Mouse (Mus musculus) adrenal gland, adult 2 months (tissue): ENCODE measurements around the gene 1700025G04Rik. TPM values are rescaled to one million over a fixed set of nuclear protein-coding genes. Genes with fewer than 3 reads are reported as not detected.
A peak's percentile ranks its signal among the peaks of the same experiment; 100 is the strongest.

Experiments
- DNase-seq: peaks from one replicate; pipeline ENCODE4 v3.0.0; 2021
- long read RNA-seq: library from polyadenylated mRNA; stranded (forward); transcript quantifications from one replicate; pipeline ENCODE4 v2.0.0, GENCODE M21; 2021
- polyA plus RNA-seq: library from polyadenylated mRNA; depleted of rRNA; stranded (reverse); fragments of >200 nt; gene quantifications from 2 replicates; pipeline ENCODE4 v1.2.3, GENCODE M21; 2012; rRNA removed
- total RNA-seq, 2 experiments: library from RNA; stranded (reverse); gene quantifications; 2 replicates each; pipeline ENCODE4 v1.2.3; 2021

Gene 1700025G04Rik
- total RNA-seq (10 to 100 TPM; 53.7 to 66.1 TPM), polyA plus RNA-seq (2.6 and 3.0 TPM in 2 replicates)
- long read RNA-seq, full-length matches to known transcripts: 20 of 28 reads
- long read RNA-seq, partial matches to known transcripts: 0 of 28 reads
- long read RNA-seq, other reads (novel, unspliced or antisense): 8 of 28 reads

DNA sequence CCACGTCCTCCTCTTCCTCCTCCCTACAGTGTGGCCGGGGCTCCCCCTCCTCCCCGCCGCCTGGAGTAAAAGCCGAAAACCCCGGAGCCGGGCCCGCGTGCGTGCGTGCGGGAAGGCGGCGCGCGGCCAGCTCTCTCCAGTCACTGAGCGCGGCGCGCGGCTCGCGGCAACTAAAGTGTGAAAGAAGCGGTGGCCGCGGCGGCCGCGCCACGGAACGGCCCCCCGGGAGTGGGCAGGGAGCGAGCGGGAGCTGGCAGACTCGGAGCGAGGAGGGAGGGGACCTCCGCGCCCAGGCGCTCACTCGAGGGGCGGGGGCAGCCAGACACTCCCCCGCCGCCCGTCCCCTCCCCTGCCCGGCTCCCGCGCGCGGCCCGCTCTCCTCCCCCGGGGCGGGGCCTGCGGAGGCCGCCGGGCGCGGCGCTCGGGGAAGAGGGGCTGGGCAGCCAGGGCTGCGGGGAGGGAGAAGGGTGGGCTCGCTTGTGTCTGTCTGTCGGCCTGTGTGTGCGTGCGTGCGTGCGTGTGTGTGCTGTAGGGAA is at the start of gene 1700025G04Rik:
Gene 1700025G04Rik (minus strand): TSS at position 108 of the 536 bp plus-strand sequence.
- peak; percentile 94 for DNase-seq

- DNase-seq: peak; percentile 40
These were observed 49.6 kb upstream of the 1700025G04Rik start for GRCm38 (mm10) chr1:152139496-152139895.

DNA sequence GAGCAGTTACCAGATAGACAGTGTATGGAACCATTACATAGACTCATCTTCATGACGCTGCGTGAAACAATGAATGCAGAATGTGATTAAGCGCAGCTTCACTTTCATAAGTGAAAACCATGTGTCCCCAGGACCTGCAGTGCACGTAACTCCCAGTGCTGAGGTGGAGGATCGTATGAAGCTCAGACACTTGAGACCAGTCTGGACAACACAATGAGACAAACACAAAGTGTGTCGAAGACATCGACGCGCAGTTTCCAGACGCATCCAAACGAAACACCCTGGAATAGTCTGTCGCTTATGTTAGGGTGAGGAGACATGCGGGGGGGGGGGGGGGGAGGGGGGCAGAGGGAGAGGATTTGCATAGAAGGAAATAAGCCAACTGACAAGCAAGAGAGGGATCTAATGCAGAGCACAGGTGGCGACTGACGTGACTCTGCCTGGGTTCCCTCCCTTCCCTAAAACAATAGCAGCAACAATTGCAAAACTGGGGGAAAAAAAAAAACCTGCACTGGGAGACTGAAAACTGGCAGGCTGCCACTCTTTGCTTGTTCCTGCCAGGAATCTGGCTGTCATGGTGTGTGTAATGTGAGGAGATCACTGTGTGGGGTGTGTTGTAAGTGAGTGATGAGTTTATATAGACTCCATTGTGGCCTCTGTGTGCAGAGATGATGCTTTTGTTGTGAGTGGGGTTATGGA is 40.3 kb upstream of the 1700025G04Rik start:
- peak; percentile 64 for DNase-seq

- no peak for DNase-seq
These were observed 35.5 kb upstream of the 1700025G04Rik start for GRCm38 (mm10) chr1:152125451-152125850.

DNA sequence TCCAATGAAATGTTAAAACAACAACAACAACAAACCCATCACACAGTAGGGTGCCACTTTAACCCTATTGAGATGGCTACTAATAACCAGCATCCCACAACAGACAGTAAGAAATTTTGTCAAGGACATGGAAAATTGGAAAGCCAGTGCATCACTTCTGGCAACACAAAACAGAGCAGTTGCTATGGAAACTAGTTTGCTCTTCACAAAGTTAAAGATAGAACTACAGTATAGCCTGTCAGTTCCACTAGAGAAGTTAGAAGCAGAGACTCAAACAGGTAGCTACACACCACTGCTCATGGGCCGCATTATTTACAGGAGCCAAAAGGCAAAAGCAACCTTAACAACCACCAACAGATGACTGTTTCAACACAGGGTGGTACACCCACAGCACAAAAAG is 20.2 kb upstream of the 1700025G04Rik start:
- DNase-seq: no peak

- peak; percentile 23 for DNase-seq
These were observed 16.2 kb upstream of the 1700025G04Rik start for GRCm38 (mm10) chr1:152106136-152106535.

DNA sequence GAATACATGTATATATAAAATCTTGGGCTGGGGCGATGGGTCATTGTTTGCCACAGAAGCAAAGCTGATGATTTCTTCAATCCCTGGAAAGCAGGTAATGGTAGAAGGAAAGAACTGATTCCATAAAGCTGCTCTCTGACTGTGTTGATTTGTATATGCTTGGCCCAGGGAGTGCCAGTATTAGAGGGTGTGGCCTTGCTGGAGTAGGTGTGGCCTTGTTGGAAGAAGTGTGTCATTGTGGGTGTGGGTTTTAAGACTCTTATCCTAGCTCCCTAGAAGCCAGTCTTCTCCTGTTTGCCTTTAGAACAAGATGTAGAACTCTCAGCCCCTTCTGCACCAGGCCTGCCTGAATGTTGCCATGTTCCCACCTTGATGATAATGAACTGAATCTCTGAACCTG is 15.3 kb upstream of the 1700025G04Rik start:
- no peak for DNase-seq

GRCm38 (mm10) chr1:152101746-152102145 is 11.8 kb upstream of the 1700025G04Rik start:
- no peak for DNase-seq

DNA sequence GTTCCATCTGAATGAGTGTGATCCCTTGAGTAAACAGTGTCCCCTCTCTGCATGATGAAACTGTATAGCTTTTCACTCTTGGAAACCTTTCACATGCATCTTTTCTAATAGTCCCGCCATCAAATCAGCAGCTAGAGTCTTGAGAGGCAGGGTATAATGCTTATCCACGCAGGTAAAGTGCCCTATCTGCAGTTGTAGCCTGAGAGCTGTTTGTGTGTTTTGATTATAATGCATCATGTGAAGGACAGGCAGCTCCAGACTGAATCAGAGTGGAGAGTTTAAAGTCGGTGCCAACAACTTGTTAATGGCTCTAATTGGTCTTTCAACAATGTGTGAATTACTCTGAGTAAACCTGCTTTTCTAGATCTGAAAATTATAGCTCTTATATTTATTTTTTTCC is 6.1 kb upstream of the 1700025G04Rik start:
- no peak for DNase-seq

GRCm38 (mm10) chr1:152090564-152091545 is 930 bp upstream of the 1700025G04Rik start:
- DNase-seq: peak; percentile 68

GRCm38 (mm10) chr1:152089526-152089925 is 399 bp downstream of the 1700025G04Rik start:
- DNase-seq: peak; percentile 64

DNA sequence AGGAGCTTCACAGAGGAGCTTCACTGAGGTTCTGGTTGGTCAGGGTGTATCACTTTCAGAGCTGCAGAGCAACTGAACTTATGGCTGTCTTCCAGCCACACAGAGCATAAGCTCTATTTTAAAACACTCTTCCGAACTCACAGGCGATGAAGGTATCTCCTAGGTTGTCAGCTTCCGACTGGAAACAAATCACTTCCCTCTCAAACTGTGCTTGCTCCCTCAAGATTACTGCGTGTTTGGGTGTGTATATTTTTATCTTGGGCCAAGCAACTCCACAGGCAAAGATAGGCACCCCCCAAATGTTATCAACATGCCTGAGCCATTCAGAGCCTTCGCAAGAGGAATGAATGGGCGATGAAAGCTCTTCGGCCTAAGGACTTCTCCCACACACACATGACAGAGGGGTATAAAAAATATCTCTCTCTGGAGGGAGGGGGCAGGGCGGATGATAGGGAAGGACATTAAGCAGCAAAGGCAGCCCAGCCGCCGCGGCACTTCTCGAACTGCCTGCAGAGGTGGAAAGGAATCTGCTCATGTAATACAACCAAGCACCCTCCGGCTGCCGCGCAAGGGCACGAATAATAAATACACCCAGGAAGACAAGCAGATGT is 1.0 kb downstream of the 1700025G04Rik start:
- peak; percentile 68 for DNase-seq

DNA sequence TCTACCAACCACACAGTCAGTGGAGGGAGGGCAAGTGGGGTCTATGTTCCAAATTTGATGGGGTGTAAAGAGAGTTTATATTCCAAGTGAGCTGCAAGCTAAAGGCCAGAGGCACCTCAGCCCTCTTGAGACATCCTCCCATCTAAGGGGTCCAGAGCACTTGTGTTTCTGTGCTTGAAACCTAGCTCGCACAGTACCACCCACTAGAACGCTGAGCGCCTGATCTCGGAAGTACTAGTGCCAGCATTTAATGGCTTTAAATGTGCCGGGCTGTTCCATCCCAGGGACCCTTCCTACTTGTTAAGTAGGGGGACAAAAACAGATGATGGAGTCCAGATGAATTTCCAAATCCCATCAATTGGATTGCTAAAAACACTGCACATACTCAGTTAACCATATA is 1.9 kb downstream of the 1700025G04Rik start:
- no peak for DNase-seq

DNA sequence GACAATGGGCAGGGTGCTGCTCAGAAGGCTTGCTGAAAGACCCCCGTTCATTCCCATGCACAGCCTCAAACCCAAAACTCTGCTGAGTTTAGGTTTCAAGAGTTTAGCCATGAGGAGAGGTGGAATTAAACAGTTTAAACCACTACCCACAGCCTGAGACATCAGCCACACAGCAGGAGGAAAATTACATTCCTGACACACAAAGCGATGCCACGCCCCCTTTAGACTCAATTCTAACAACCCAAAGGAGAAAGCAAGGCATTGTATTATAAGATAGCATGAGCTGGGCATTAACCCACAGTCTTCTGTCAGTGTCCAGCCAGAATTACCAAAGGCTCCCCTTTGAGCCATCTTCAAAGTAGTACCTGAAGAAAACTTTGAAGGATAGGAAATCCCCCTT is 3.0 kb downstream of the 1700025G04Rik start:
- no peak for DNase-seq

DNA sequence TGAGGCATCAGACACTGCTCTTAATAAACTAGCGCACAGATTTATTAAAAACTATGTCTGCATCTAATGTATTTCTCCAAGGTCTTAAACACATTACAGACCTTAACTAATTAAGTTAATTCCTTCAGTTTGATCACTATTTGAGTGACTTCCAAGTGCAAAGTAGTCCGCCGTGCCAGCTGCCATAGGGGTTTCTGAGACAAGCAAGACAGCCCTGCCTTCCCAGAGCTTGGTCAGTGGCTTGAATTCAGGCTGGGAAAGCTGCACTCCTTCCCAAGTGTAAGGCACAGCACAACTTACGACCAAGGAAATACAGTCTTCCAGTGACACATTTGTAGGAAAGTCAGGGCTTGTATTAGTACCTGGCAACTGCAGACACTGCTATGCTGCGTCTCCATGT is 4.4 kb downstream of the 1700025G04Rik start:
- no peak for DNase-seq

GRCm38 (mm10) chr1:152084638-152085345 is 5.1 kb downstream of the 1700025G04Rik start:
- peak; percentile 41 for DNase-seq

- DNase-seq: no peak
These were observed 7.8 kb downstream of the 1700025G04Rik start for GRCm38 (mm10) chr1:152081954-152082711.

- no peak for DNase-seq
These were observed 8.8 kb downstream of the 1700025G04Rik start for GRCm38 (mm10) chr1:152081121-152081520.

DNA sequence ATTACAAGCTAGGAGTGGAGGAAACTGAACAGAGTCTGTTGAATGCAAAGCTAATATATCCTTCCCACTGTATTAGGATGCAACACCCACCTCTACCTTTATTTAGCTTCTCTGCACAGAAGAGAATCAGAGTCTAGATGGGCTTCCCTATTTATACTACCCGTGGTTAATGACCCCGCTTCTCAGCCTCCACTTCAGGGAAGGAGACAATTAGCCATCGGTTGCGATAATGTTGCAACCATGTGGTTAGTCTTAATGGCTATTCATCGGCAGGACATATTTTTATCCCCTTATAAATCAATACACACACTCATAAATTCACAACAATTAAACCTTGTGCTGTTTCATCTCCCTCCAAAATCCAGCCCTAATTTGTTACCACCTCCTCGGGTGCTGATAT is 9.7 kb downstream of the 1700025G04Rik start:
- DNase-seq: no peak

GRCm38 (mm10) chr1:152077171-152077715 is 12.7 kb downstream of the 1700025G04Rik start:
- no peak for DNase-seq
